Mouse (Mus musculus) CH12.LX (cell line): ENCODE measurements at regions not wholly inside any gene's neighbourhood (a gene's known extent, or its start where the extent isn't known, plus 50 kb on each side); places are given as distances from the start of the nearest gene placed in this dataset.

Source experiments
- DNase-seq: peaks from one replicate; pipeline ENCODE4 v3.0.0-alpha.2; 2013; ENCODE audit errors: extremely low read depth
- H3K27ac ChIP-seq: 2 replicates; pipeline ENCODE4 v1.5.1; 2012; ENCODE audit warnings: low read depth, mild to moderate bottlenecking, control low read depth, moderate library complexity; ENCODE audit not compliant: insufficient read depth
- H3K27me3 ChIP-seq: replicated peaks from 2 replicates; pipeline ENCODE3; 2012; ENCODE audit warnings: inconsistent platforms
- H3K36me3 ChIP-seq, 2 experiments: replicated peaks in 1 of 2; 2 replicates each; pipeline versions ENCODE3 to v1.6.1; 2012; ENCODE audit warnings: inconsistent platforms in 1 of 2, low read length in 1 of 2, mild to moderate bottlenecking in 1 of 2, mixed read lengths in 1 of 2, moderate library complexity in 1 of 2; ENCODE audit not compliant: control insufficient read depth in 1 of 2, insufficient read depth in 1 of 2
- H3K4me1 ChIP-seq, 2 experiments: 2 replicates each; pipeline ENCODE4 v1.6.1; 2012; ENCODE audit warnings: inconsistent platforms in 1 of 2, moderate library complexity in 1 of 2; ENCODE audit not compliant: insufficient read depth in 2 of 2, control insufficient read depth in 1 of 2
- H3K4me2 ChIP-seq: 2 replicates; pipeline ENCODE4 v1.6.1; 2012; ENCODE audit warnings: low read depth, mild to moderate bottlenecking, control low read depth; ENCODE audit not compliant: poor library complexity, insufficient read depth, severe bottlenecking
- H3K4me3 ChIP-seq, 3 experiments: fragments of 150-350 bp in 1 of 3; sonication (generic) in 1 of 3; replicated peaks in 1 of 3; 2 replicates each; pipeline versions ENCODE3 to v1.5.1; 2011 to 2012; ENCODE audit warnings: low read depth in 2 of 3, low read length in 2 of 3, mild to moderate bottlenecking in 2 of 3, moderate library complexity in 2 of 3, control low read depth in 1 of 3, improper control_type of control experiment in 1 of 3, inconsistent platforms in 1 of 3, mixed read lengths in 1 of 3; ENCODE audit not compliant: poor library complexity in 1 of 3
- H3K79me2 ChIP-seq: replicated peaks from 2 replicates; pipeline ENCODE4 v1.6.1; 2012; ENCODE audit warnings: mild to moderate bottlenecking, moderate library complexity; ENCODE audit not compliant: control insufficient read depth, poor library complexity, insufficient read depth, severe bottlenecking; ENCODE audit errors: extremely low read depth
- H3K9ac ChIP-seq: 2 replicates; pipeline ENCODE4 v1.6.1; 2012; ENCODE audit warnings: low read depth, mild to moderate bottlenecking, control low read depth, moderate library complexity; ENCODE audit not compliant: insufficient read depth
- H3K9me3 ChIP-seq: replicated peaks from 2 replicates; pipeline ENCODE3; 2012; ENCODE audit warnings: low read length, inconsistent platforms, mixed read lengths
- BHLHE40 ChIP-seq: IDR thresholded peaks from 2 replicates; pipeline ENCODE4 v1.6.1; 2011; ENCODE audit warnings: mild to moderate bottlenecking, low read depth, low read length, improper control_type of control experiment
- CHD1 ChIP-seq: IDR thresholded peaks from 2 replicates; pipeline ENCODE4 v1.6.1; 2012; ENCODE audit warnings: low read depth, low read length, improper control_type of control experiment, inconsistent platforms
- ETS1 ChIP-seq: conservative IDR thresholded peaks from 2 replicates; pipeline ENCODE4 v1.6.1; 2012; ENCODE audit warnings: low read depth, mild to moderate bottlenecking, inconsistent platforms, low read length, improper control_type of control experiment, moderate library complexity
- GABPA ChIP-seq: IDR thresholded peaks from 2 replicates; pipeline ENCODE4 v1.6.1; 2012; ENCODE audit warnings: low read depth, low read length, improper control_type of control experiment, inconsistent platforms; ENCODE audit not compliant: insufficient replicate concordance
- HCFC1 ChIP-seq: IDR thresholded peaks from 2 replicates; pipeline ENCODE4 v1.6.1; 2012; ENCODE audit warnings: low read depth, mild to moderate bottlenecking, inconsistent platforms, low read length, improper control_type of control experiment
- JUND ChIP-seq: conservative IDR thresholded peaks from 2 replicates; pipeline ENCODE4 v1.6.1; 2011; ENCODE audit warnings: low read depth, low read length, improper control_type of control experiment
- MAZ ChIP-seq: IDR thresholded peaks from 2 replicates; pipeline ENCODE4 v1.6.1; 2012; ENCODE audit warnings: low read depth, mild to moderate bottlenecking, inconsistent platforms, low read length, improper control_type of control experiment, moderate library complexity
- MYC ChIP-seq: IDR thresholded peaks from 2 replicates; pipeline ENCODE4 v1.6.1; 2011; ENCODE audit warnings: low read depth, mild to moderate bottlenecking, improper control_type of control experiment, low read length
- NRF1 ChIP-seq: IDR thresholded peaks from 2 replicates; pipeline ENCODE4 v1.6.1; 2014; ENCODE audit warnings: low read depth, mild to moderate bottlenecking, inconsistent platforms, low read length, improper control_type of control experiment, moderate library complexity
- PAX5 ChIP-seq: IDR thresholded peaks from 2 replicates; pipeline ENCODE4 v1.6.1; 2012; ENCODE audit warnings: low read length, inconsistent platforms, mixed read lengths
- POLR2A ChIP-seq: IDR thresholded peaks from 2 replicates; pipeline ENCODE4 v1.6.1; 2011; ENCODE audit warnings: low read depth, mild to moderate bottlenecking, improper control_type of control experiment, low read length
- POLR2AphosphoS2 ChIP-seq: IDR thresholded peaks from 2 replicates; pipeline ENCODE4 v1.6.1; 2011; ENCODE audit warnings: low read depth, low read length, improper control_type of control experiment
- RCOR1 ChIP-seq: conservative IDR thresholded peaks from 2 replicates; pipeline ENCODE4 v1.6.1; 2012; ENCODE audit warnings: low read depth, mild to moderate bottlenecking, inconsistent platforms, low read length, improper control_type of control experiment
- TBP ChIP-seq: conservative IDR thresholded peaks from 2 replicates; pipeline ENCODE4 v1.6.1; 2011; ENCODE audit warnings: low read depth, low read length, improper control_type of control experiment
- USF2 ChIP-seq: conservative IDR thresholded peaks from 2 replicates; pipeline ENCODE4 v1.6.1; 2011; ENCODE audit warnings: low read depth, low read length, improper control_type of control experiment
- ZNF384 ChIP-seq: IDR thresholded peaks from 2 replicates; pipeline ENCODE4 v1.6.1; 2012; ENCODE audit warnings: low read depth, low read length, improper control_type of control experiment, inconsistent platforms
- dilution Hi-C: fragments of 300-500 bp; cut with MboI; formaldehyde crosslinking; loops from 2 replicates; pipeline ENCODE4 v1.14.3; 2020; ENCODE audit warnings: low sequenced_read_pairs; ENCODE audit not compliant: extremely low pct_unique_long_range_greater_than_20kb, extremely low pct_ligation_motif_present
- in situ Hi-C: fragments of 300-500 bp; cut with MboI; formaldehyde crosslinking; loops from 3 replicates; pipeline ENCODE4 v1.14.3; 2019; ENCODE audit warnings: low sequenced_read_pairs, low pct_ligation_motif_present, low pct_unique_long_range_greater_than_20kb, mixed read lengths

DNA sequence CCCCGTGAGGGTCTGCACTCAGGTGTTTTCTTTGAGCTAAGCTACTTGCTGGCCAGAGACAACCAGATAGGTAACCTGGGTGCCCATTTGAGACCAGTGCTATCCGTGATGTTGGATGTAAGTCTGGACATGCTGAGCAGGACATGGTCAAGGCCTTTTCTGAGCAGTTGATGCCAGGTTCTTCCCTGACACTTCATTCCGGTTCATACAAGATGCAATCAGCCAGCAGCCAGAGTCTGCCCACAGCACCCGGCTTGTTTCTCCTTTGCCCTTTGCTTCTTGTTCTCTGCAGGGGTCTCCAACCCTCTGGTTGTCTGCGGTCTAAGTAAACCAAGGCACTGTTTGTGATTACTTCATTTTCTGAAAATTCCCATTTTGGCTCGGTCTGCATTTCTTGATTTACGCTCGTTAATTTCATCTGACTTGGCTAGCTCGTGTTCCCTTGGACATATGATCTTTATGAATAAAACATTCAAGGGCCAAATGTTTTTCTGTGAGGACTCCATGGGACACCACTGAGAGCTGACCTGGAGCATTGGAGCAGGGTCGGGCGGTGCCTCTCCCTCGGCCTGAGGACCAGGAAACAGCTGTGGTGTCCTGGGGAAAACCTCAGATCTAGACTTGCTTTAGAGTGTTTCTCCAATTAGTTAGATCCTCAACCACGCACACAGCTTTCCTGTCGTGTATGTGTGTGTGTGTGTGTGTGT lies 61.8 kb upstream of the Serp2 start:
- Histone ChIP-seq H3K27ac (no peak overlapping the region), H3K4me1 (peaks cover 3 to 7% of the 10 kb centered on the region in 2 experiments; a peak in 2 of 4 replicates), H3K36me3 (no peaks in the 10 kb centered on the region), H3K4me2 (no peak overlapping the region), H3K9ac (no peak overlapping the region), H3K79me2 (no peaks in the 10 kb centered on the region), H3K27me3 (no peaks in the 10 kb centered on the region), H3K9me3 (no peaks in the 10 kb centered on the region), H3K4me3 (no peak overlapping the region)
- dilution Hi-C loops (no loop called here), in situ Hi-C loops (no loop called here)
- TF ChIP-seq MYC (no peak), RCOR1 (no peak), ETS1 (no peak), CHD1 (no peak), NRF1 (no peak), POLR2AphosphoS2 (no peak), MAZ (no peak), GABPA (no peak), JUND (no peak), USF2 (no peak)
- no peak for DNase-seq

GRCm38 (mm10) chr14:76617889-76618288 lies 61.2 kb upstream of the Serp2 start:
- no peak for TF ChIP-seq POLR2A
- TF ChIP-seq GABPA, result no peak
- TF ChIP-seq ZNF384, result no peak
- no peak for TF ChIP-seq PAX5
- TF ChIP-seq TBP, result no peak
- no peak for TF ChIP-seq POLR2AphosphoS2
- TF ChIP-seq HCFC1, result no peak
- no peak for TF ChIP-seq BHLHE40
- H3K4me3 ChIP-seq, result no peak overlapping the region
- H3K36me3 ChIP-seq, result no peaks in the 10 kb centered on the region
- H3K4me2 ChIP-seq, result no peak overlapping the region
- dilution Hi-C loops (no loop called here), in situ Hi-C loops (no loop called here)
- no peak overlapping the region for H3K9ac ChIP-seq
- peaks cover 3 to 13% of the 10 kb centered on the region in 2 experiments; a peak in 2 of 4 replicates for H3K4me1 ChIP-seq
- peaks cover 2% of the 10 kb centered on the region for H3K27me3 ChIP-seq
- H3K79me2 ChIP-seq, result no peaks in the 10 kb centered on the region
- H3K9me3 ChIP-seq, result no peaks in the 10 kb centered on the region
- DNase-seq, result no peak
- no peak overlapping the region for H3K27ac ChIP-seq
